Mouse (Mus musculus): ENCODE measurements at regions not wholly inside any gene's neighbourhood (a gene's known extent, or its start where the extent isn't known, plus 50 kb on each side); places are given as distances from the start of the nearest gene placed in this dataset.
A peak's percentile ranks its signal among the peaks of the same experiment; 100 is the strongest.

GRCm38 (mm10) chr8:88825816-88826215 lies 129.0 kb downstream of the Cyld start:
- TF ChIP-seq CTCF (IDR thresholded peaks at IDR 0.05; ENCODE audit: low read depth) (peak; percentile 40), EP300 (IDR thresholded peaks at IDR 0.05; ENCODE audit: low read depth) (no peak)

All from liver, postnatal 0 days (tissue).